Mouse (Mus musculus): ENCODE measurements around the gene Atp5h.

DNA sequence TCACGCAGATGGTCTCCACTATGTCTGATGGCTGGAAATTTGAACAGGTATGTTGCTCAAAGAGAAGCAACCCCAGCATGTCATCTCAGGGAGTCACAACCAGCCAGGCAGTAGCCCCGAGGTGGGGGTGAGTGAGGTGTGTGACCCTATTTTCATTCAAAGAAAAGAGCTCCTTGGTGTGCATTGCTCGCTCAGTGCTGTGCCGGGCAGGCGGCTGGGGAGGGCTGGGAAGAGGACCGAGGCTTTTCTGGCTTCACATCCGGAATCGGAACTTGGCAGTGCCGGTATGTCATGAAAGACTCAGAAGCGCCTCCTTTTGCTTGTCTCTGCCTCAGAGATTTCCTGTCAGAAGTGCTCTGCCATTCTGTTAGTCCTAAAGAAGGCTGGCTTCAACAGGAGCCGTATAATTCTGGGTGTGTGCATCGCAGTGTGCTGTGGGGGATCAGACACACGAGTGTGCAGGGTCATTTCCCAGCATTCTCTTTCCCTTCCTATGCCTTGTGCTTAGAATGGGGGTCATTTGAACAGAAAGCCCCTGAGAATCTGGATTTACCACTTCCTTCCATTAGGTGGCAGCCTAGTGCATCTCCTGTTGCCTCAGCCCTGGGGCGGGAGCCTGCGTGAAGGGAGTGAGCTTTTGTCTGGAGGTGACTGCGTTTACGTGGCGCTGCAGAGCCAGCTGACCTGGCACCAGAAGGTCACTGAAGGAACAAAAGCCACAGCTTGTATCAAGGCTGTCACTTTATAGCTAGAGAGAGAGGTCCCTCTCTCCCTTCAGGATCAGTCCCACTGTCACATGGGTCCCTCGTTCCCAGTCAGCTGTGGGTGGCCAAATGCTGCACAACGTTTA lies 7.9 kb upstream of the Atp5h start:
- TF ChIP-seq CTCF (IDR thresholded peaks at IDR 0.05; ENCODE audit: extremely low read depth, insufficient read depth, insufficient read length, insufficient replicate concordance) (peak; percentile 64; the same call in 1 of the 2 replicates), POLR2A (IDR thresholded peaks at IDR 0.05; ENCODE audit: low read depth, low read length) (no peak)
